Mouse (Mus musculus) midbrain, embryonic 15.5 days (tissue): ENCODE data around the gene Trpm8. TPM values are rescaled to one million over a fixed set of nuclear protein-coding genes. Genes with fewer than 3 reads are reported as not detected.

Experiments
- ATAC-seq: fragments of 200-750 bp; cut with Nextera tagmentation; replicated peaks from 2 replicates; pipeline ENCODE4 v1.8.0; 2017; ENCODE audit warnings: moderate TSS enrichment
- H3K27ac ChIP-seq: fragments of 300-500 bp; sonication (generic); 2 replicates; pipeline ENCODE4 v1.5.1; 2015; ENCODE audit warnings: mild to moderate bottlenecking, inconsistent platforms
- H3K27me3 ChIP-seq: fragments of 300-500 bp; sonication (generic); replicated peaks from 2 replicates; pipeline ENCODE4 v1.6.1; 2015; ENCODE audit warnings: inconsistent platforms
- H3K36me3 ChIP-seq: fragments of 300-500 bp; sonication (generic); replicated peaks from 2 replicates; pipeline ENCODE4 v1.6.1; 2015; ENCODE audit warnings: inconsistent platforms
- H3K4me1 ChIP-seq: fragments of 300-500 bp; sonication (generic); 2 replicates; pipeline ENCODE4 v1.6.1; 2015; ENCODE audit warnings: inconsistent platforms
- H3K4me2 ChIP-seq: fragments of 300-500 bp; sonication (generic); 2 replicates; pipeline ENCODE4 v1.6.1; 2015; ENCODE audit warnings: inconsistent platforms, mild to moderate bottlenecking, moderate library complexity
- H3K4me3 ChIP-seq: fragments of 300-500 bp; sonication (generic); 2 replicates; pipeline ENCODE4 v1.5.1; 2015; ENCODE audit warnings: mild to moderate bottlenecking, inconsistent platforms
- H3K9ac ChIP-seq: fragments of 300-500 bp; sonication (generic); 2 replicates; pipeline ENCODE4 v1.6.1; 2015; ENCODE audit warnings: mild to moderate bottlenecking, inconsistent platforms
- H3K9me3 ChIP-seq: fragments of 300-500 bp; sonication (generic); 2 replicates; pipeline ENCODE4 v1.6.1; 2016; ENCODE audit warnings: inconsistent platforms
- WGBS: fragments of 180-500 bp; shearing (Covaris S2); methylation state at CpG from one replicate; pipeline ENCODE4 v1.1.7; 2015; ENCODE audit warnings: mixed read lengths; 5-methylcytosine and 5-hydroxymethylcytosine counted together
- polyA plus RNA-seq: library from polyadenylated mRNA; unstranded; fragments of >200 nt; fragmentation: Nextera tagmentation; extraction: Ambion mirVana; gene quantifications from 2 replicates; pipeline ENCODE4 v1.2.1, GENCODE M21; 2015

The Trpm8 gene
- polyA plus RNA-seq, 1 experiment from 2014 or later = 0.10 TPM

DNA sequence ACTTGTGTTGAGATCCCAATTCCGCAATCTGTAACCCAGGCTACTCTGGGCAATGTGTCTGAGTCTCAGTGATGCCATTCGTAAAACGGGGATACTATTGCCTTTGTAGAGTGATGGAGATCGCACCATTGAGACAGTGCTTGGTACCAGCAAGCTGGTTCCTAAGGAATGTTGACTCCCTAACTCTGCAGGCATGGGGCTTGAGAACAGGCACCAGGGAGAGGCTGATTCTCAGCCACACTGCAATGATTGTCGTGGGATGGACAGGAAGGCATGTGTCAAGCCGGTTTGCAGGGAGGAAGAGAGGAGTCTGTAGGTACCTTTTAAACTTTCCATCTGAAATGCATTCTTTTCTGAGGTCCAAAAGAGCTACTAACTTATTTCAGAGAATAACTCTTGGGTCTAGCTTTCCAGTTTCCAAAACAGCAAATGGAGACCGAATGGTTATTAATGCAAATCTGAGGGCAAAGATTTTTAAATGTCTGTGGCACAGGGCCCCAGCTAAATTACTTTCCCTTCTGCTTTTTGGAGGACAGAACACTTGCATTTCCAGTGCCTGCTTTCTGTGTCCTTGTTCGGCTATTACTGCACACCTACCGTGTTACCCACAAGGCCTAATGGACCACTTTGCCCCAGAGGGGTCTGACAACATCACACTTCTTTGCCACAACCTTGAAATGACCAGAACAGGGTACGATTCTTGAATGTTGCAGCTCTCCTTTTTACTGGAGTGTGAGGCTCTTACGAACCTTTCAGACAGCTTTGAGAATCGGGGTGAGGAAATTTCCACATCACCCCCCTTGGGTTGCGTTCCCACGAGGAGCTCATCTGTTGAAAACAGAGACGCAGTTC, 6.1 kb downstream of the Trpm8 start:
- Histone ChIP-seq H3K9me3 (peaks cover 39% of the 10 kb centered on the region), H3K4me1 (no peaks in the 10 kb centered on the region), H3K4me2 (no peak overlapping the region), H3K36me3 (no peaks in the 10 kb centered on the region), H3K27me3 (no peaks in the 10 kb centered on the region), H3K9ac (no peak overlapping the region), H3K4me3 (no peak overlapping the region), H3K27ac (no peak overlapping the region)
- ATAC-seq = no peak
- WGBS = 79% methylated on average over 15 of the region's 15 CpGs

GRCm38 (mm10) chr1:88284228-88284945, 6.9 kb downstream of the Trpm8 start:
- H3K36me3 ChIP-seq = no peaks in the 10 kb centered on the region
- no peaks in the 10 kb centered on the region for H3K27me3 ChIP-seq
- no peak overlapping the region for H3K27ac ChIP-seq
- H3K4me3 ChIP-seq = no peak overlapping the region
- H3K4me1 ChIP-seq = no peaks in the 10 kb centered on the region
- no peak overlapping the region for H3K9ac ChIP-seq
- 61% methylated on average over 10 of the region's 10 CpGs for WGBS
- ATAC-seq = no peak; the same call in 1 of the 2 replicates
- H3K4me2 ChIP-seq = no peak overlapping the region
- peaks cover 41% of the 10 kb centered on the region for H3K9me3 ChIP-seq

GRCm38 (mm10) chr1:88284946-88285320, 7.5 kb downstream of the Trpm8 start:
- Histone ChIP-seq H3K36me3 (no peaks in the 10 kb centered on the region), H3K4me1 (no peaks in the 10 kb centered on the region), H3K27ac (no peak overlapping the region), H3K27me3 (no peaks in the 10 kb centered on the region), H3K9me3 (peaks cover 45% of the 10 kb centered on the region), H3K4me3 (no peak overlapping the region), H3K4me2 (no peak overlapping the region), H3K9ac (no peak overlapping the region)
- ATAC-seq = no peak
- WGBS = 63% methylated on average over 7 of the region's 7 CpGs

DNA sequence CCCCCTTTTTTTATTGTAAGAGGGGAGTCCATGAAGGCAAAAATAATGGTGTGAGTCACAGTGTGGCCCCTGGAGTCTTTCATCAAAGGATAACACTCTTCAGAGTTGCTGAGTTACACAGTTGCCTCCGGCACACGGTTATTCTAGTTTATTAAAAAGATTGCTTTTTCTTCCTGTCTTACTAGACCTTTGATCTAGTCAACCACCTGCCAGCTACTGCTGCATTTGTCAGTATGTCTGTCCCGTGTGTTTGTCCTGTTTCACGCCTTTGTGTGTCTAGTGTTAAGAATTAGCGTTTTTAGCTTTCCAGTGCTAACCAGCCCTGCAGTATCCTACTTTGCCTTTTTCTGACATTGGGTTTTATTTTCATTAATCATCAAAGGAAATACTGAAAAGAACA, 8.2 kb downstream of the Trpm8 start:
- ATAC-seq = no peak
- no peaks in the 10 kb centered on the region for H3K27me3 ChIP-seq
- peaks cover 51% of the 10 kb centered on the region for H3K9me3 ChIP-seq
- no peaks in the 10 kb centered on the region for H3K36me3 ChIP-seq
- WGBS = 73% methylated on average over 5 of the region's 5 CpGs
- H3K27ac ChIP-seq = no peak overlapping the region
- H3K4me3 ChIP-seq = no peak overlapping the region
- H3K4me1 ChIP-seq = no peaks in the 10 kb centered on the region
- no peak overlapping the region for H3K4me2 ChIP-seq
- H3K9ac ChIP-seq = no peak overlapping the region

- no peak overlapping the region for H3K9ac ChIP-seq
- H3K27ac ChIP-seq = no peak overlapping the region
- H3K36me3 ChIP-seq = no peaks in the 10 kb centered on the region
- no peak for ATAC-seq
- 82% methylated on average over 15 of the region's 15 CpGs for WGBS
- H3K4me2 ChIP-seq = no peak overlapping the region
- peaks cover 55% of the 10 kb centered on the region for H3K9me3 ChIP-seq
- no peaks in the 10 kb centered on the region for H3K4me1 ChIP-seq
- H3K27me3 ChIP-seq = no peaks in the 10 kb centered on the region
- H3K4me3 ChIP-seq = no peak overlapping the region
Observed at GRCm38 (mm10) chr1:88286136-88286845, 8.8 kb downstream of the Trpm8 start.

- peaks cover 58% of the 10 kb centered on the region for H3K9me3 ChIP-seq
- no peak overlapping the region for H3K4me3 ChIP-seq
- H3K27me3 ChIP-seq = no peaks in the 10 kb centered on the region
- WGBS = 74% methylated on average over 13 of the region's 13 CpGs
- no peaks in the 10 kb centered on the region for H3K36me3 ChIP-seq
- H3K4me2 ChIP-seq = no peak overlapping the region
- ATAC-seq = no peak
- no peak overlapping the region for H3K9ac ChIP-seq
- H3K27ac ChIP-seq = no peak overlapping the region
- no peaks in the 10 kb centered on the region for H3K4me1 ChIP-seq
Observed at GRCm38 (mm10) chr1:88286887-88287696, 9.6 kb downstream of the Trpm8 start.

DNA sequence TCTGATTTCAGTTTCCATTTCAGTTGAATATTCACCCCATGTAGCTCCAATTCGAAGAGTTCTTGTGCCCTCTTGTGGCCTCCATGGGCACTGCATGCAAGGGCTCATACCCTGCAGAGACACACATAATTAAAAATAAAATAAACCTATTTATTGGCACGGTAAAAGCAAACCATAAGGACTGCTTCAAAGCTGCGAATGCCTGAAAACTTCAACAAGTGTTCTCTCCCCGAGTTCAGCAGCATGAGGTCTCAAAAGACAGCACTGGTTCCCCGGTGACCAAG, 10.2 kb downstream of the Trpm8 start:
- no peaks in the 10 kb centered on the region for H3K27me3 ChIP-seq
- no peaks in the 10 kb centered on the region for H3K36me3 ChIP-seq
- no peak for ATAC-seq
- no peak overlapping the region for H3K27ac ChIP-seq
- no peak overlapping the region for H3K4me2 ChIP-seq
- no peaks in the 10 kb centered on the region for H3K4me1 ChIP-seq
- 39% methylated on average over 5 of the region's 5 CpGs for WGBS
- no peak overlapping the region for H3K9ac ChIP-seq
- H3K9me3 ChIP-seq = peaks cover 59% of the 10 kb centered on the region
- H3K4me3 ChIP-seq = no peak overlapping the region

GRCm38 (mm10) chr1:88288056-88288788, 10.8 kb downstream of the Trpm8 start:
- H3K9me3 ChIP-seq = peaks cover 59% of the 10 kb centered on the region
- WGBS = 43% methylated on average over 3 of the region's 3 CpGs
- no peak overlapping the region for H3K4me2 ChIP-seq
- no peak overlapping the region for H3K27ac ChIP-seq
- H3K36me3 ChIP-seq = no peaks in the 10 kb centered on the region
- H3K4me1 ChIP-seq = no peaks in the 10 kb centered on the region
- no peaks in the 10 kb centered on the region for H3K27me3 ChIP-seq
- H3K4me3 ChIP-seq = no peak overlapping the region
- ATAC-seq = no peak
- H3K9ac ChIP-seq = no peak overlapping the region

DNA sequence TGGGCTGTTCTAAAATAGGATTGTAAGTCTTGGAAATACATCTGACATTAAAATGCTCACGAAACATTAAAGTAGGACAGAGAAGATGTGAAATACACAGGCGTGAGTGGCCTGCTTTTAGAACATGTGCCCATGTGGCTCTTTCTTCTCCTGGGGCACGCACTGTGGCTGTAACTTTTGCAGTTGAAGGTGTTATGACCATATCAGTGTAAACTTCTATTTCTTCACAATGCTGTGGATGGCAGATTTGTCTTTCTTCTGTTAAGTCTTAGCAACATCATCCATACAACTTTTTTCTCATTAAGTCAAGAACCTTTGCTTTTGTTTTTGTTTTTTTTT, 11.3 kb downstream of the Trpm8 start:
- Histone ChIP-seq H3K27ac (no peak overlapping the region), H3K4me3 (no peak overlapping the region), H3K9me3 (peaks cover 59% of the 10 kb centered on the region), H3K27me3 (no peaks in the 10 kb centered on the region), H3K4me2 (no peak overlapping the region), H3K36me3 (no peaks in the 10 kb centered on the region), H3K9ac (no peak overlapping the region), H3K4me1 (no peaks in the 10 kb centered on the region)
- no peak for ATAC-seq
- 73% methylated on average over 3 of the region's 3 CpGs for WGBS

GRCm38 (mm10) chr1:88289152-88289551, 11.7 kb downstream of the Trpm8 start:
- H3K27ac ChIP-seq = no peak overlapping the region
- no peaks in the 10 kb centered on the region for H3K36me3 ChIP-seq
- H3K4me1 ChIP-seq = no peaks in the 10 kb centered on the region
- WGBS = 44% methylated on average over 2 of the region's 2 CpGs
- H3K27me3 ChIP-seq = no peaks in the 10 kb centered on the region
- ATAC-seq = no peak
- H3K9ac ChIP-seq = no peak overlapping the region
- no peak overlapping the region for H3K4me2 ChIP-seq
- H3K4me3 ChIP-seq = no peak overlapping the region
- H3K9me3 ChIP-seq = peaks cover 59% of the 10 kb centered on the region

DNA sequence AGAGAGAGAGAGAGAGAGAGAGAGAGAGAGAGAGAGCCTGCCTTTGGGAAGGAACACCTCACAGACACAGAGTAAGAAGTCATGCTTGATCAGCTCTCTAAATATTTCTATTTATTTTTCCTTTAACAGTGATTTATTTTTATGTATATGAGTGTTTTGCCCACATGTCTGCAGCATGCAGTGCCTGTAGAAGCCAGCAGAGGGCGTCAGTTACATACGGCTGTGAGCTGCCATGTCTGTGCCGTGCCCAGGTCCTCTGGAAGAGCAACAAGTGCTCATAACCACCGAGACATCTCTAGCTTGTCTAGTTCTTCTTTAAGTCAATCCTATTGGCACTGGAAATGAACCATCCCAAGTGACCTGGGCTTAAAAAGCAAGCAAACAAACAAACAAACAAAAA, 12.5 kb downstream of the Trpm8 start:
- whole genome bisulfite sequencing = 42% methylated on average over 4 of the region's 4 CpGs
- no peak overlapping the region for H3K9ac ChIP-seq
- no peak overlapping the region for H3K4me2 ChIP-seq
- H3K4me1 ChIP-seq = no peaks in the 10 kb centered on the region
- H3K36me3 ChIP-seq = no peaks in the 10 kb centered on the region
- ATAC-seq = no peak
- H3K27me3 ChIP-seq = no peaks in the 10 kb centered on the region
- no peak overlapping the region for H3K27ac ChIP-seq
- no peak overlapping the region for H3K4me3 ChIP-seq
- H3K9me3 ChIP-seq = peaks cover 54% of the 10 kb centered on the region
